Mouse (Mus musculus) liver, adult 10 weeks (tissue): ENCODE results near the gene Olfr1174-ps. TPM values are rescaled to one million over a fixed set of nuclear protein-coding genes. Genes with fewer than 3 reads are reported as not detected.

Source experiments
- polyA plus RNA-seq: library from polyadenylated mRNA; stranded (reverse); fragments of 350-450 nt; fragmentation: Illumina TruSeq; extraction: RNeasy Lipid Tissue Mini Kit (QIAGEN cat#74804); gene quantifications from one replicate; pipeline ENCODE4 v1.2.3, GENCODE M21; 2014; ENCODE audit warnings: low read depth, low replicate concordance

The Olfr1174-ps gene
- not detected for polyA plus RNA-seq

GRCm38 (mm10) chr2:88315035-88315434 lies at the start of gene Olfr1174-ps:
TSS of gene Olfr1174-ps (minus strand) at chr2:88315135.

GRCm38 (mm10) chr2:88346392-88346791 lies 31.5 kb upstream of the Olfr1174-ps start, which contains the start of gene Olfr1177-ps:
TSS of gene Olfr1177-ps (minus strand) at chr2:88346492.

GRCm38 (mm10) chr2:88336421-88336820 lies 21.5 kb upstream of the Olfr1174-ps start, which contains the start of gene Olfr1176:
TSS of gene Olfr1176 (plus strand) at chr2:88336721.

GRCm38 (mm10) chr2:88327115-88327514 lies 12.2 kb upstream of the Olfr1174-ps start, which contains the start of gene Olfr1175-ps:
TSS of gene Olfr1175-ps (minus strand) at chr2:88327215.

GRCm38 (mm10) chr2:88279775-88280174 lies 35.2 kb downstream of the Olfr1174-ps start, which contains the start of gene Olfr1173:
TSS of gene Olfr1173 (minus strand) at chr2:88279875.

Other genes with a start within 250 kb of the Olfr1174-ps start
- gene Olfr1163, start 243.3 kb downstream of the Olfr1174-ps start, polyA plus RNA-seq = not detected
- not detected for gene Olfr1164, start 221.2 kb downstream of the Olfr1174-ps start, polyA plus RNA-seq
- not detected for gene Olfr1166, start 186.9 kb downstream of the Olfr1174-ps start, polyA plus RNA-seq
- not detected for gene Olfr1167, start 159.9 kb downstream of the Olfr1174-ps start, polyA plus RNA-seq
- not detected for gene Olfr1168, start 133.3 kb downstream of the Olfr1174-ps start, polyA plus RNA-seq
- not detected for gene Olfr1170, start 86.8 kb downstream of the Olfr1174-ps start, polyA plus RNA-seq
- gene Olfr1173, start 35.3 kb downstream of the Olfr1174-ps start, polyA plus RNA-seq = not detected
- not detected for gene Olfr1175-ps, start 12.1 kb upstream of the Olfr1174-ps start, polyA plus RNA-seq
- not detected for gene Olfr1176, start 21.6 kb upstream of the Olfr1174-ps start, polyA plus RNA-seq
- gene Olfr1177-ps, start 31.4 kb upstream of the Olfr1174-ps start, polyA plus RNA-seq = not detected
- gene Olfr1178, start 71.9 kb upstream of the Olfr1174-ps start, polyA plus RNA-seq = not detected
- not detected for gene Olfr1179, start 91.3 kb upstream of the Olfr1174-ps start, polyA plus RNA-seq
- not detected for gene Olfr1180, start 104.0 kb upstream of the Olfr1174-ps start, polyA plus RNA-seq
- not detected for gene Olfr1181, start 111.0 kb upstream of the Olfr1174-ps start, polyA plus RNA-seq
- not detected for gene Gm13757, start 134.0 kb upstream of the Olfr1174-ps start, polyA plus RNA-seq
- gene Olfr1183, start 139.7 kb upstream of the Olfr1174-ps start, polyA plus RNA-seq = not detected
- gene Olfr1184, start 168.5 kb upstream of the Olfr1174-ps start, polyA plus RNA-seq = not detected
- not detected for gene Olfr1185-ps1, start 178.2 kb upstream of the Olfr1174-ps start, polyA plus RNA-seq
- not detected for gene Olfr1186, start 203.4 kb upstream of the Olfr1174-ps start, polyA plus RNA-seq
- gene Olfr1188, start 241.8 kb upstream of the Olfr1174-ps start, polyA plus RNA-seq = not detected